Mouse (Mus musculus) embryonic fibroblast, embryonic 13.5 days (primary cell): ENCODE measurements around the gene Fbxl19.

Experiments used
- CTCF ChIP-seq: IDR thresholded peaks from 2 replicates; pipeline ENCODE4 v1.5.1; 2011; ENCODE audit warnings: mild to moderate bottlenecking, control low read depth, low read length, moderate library complexity, borderline replicate concordance; ENCODE audit not compliant: insufficient read depth
- POLR2A ChIP-seq: IDR thresholded peaks from 2 replicates; pipeline ENCODE4 v1.6.1; 2011; ENCODE audit warnings: low read depth, mild to moderate bottlenecking, control low read depth, low read length, moderate library complexity

GRCm38 (mm10) chr7:127760478-127760877 is 16.1 kb downstream of the Fbxl19 start:
- TF ChIP-seq CTCF (no peak), POLR2A (no peak)
